Mouse (Mus musculus): Measurements from ENCODE around the gene Ccdc149. TPM values are rescaled to one million over a fixed set of nuclear protein-coding genes. Genes with fewer than 3 reads are reported as not detected.

The Ccdc149 gene
- polyA plus RNA-seq, 1 experiment = not detected

DNA sequence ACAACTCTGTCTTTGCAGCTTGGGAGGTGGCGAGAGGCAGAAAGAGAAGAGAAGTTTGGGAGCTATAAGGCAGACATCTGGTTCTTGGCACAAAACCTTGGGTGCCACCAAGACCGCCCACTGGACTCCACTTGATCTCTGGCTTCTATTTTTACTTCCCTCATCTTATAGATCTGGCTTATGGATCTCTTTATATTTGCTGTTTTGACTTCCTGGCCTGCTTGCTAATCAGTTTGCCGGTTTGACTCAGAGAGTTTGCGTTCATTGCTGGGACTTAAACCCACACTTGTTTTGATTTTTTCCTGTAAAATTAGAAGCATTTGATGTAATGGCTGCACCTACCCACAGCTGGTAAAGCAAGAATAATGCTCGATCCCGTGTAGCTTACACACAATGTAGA, 100.4 kb downstream of the Ccdc149 start:
- Histone ChIP-seq H3ac (ENCODE audit: control insufficient read depth, insufficient read length) (no peak overlapping the region), H3K27me3 (ENCODE audit: control insufficient read depth, insufficient read depth, insufficient read length) (no peaks in the 10 kb centered on the region), H3K79me2 (ENCODE audit: control insufficient read depth, insufficient read depth) (no peaks in the 10 kb centered on the region), H3K4me3 (no peak overlapping the region), H3K36me3 (ENCODE audit: control insufficient read depth, insufficient read depth) (no peaks in the 10 kb centered on the region), H3K4me2 (ENCODE audit: low read depth) (no peak overlapping the region)
- no peak for TF ChIP-seq USF1 (IDR thresholded peaks at IDR 0.05; ENCODE audit: low read depth)
- no peak for TF ChIP-seq MYOD1 (IDR thresholded peaks at IDR 0.05; ENCODE audit: control insufficient read depth in 1 of 3, insufficient read length in 2 of 3, low read depth in 2 of 3)
- TF ChIP-seq SRF (IDR thresholded peaks at IDR 0.05; ENCODE audit: control insufficient read depth, insufficient read length, low read depth) = no peak
- no peak for TF ChIP-seq E2F4 (IDR thresholded peaks at IDR 0.05; ENCODE audit: insufficient read depth)
- TF ChIP-seq POLR2A (IDR thresholded peaks at IDR 0.05; ENCODE audit: insufficient read length, low read depth) = no peak
- no peak for TF ChIP-seq MYOG (IDR thresholded peaks at IDR 0.05; ENCODE audit: control insufficient read depth in 1 of 3, insufficient read depth in 1 of 3, insufficient read length in 2 of 3, low read depth in 2 of 3)
- TF ChIP-seq POLR2AphosphoS2 (IDR thresholded peaks at IDR 0.05; ENCODE audit: insufficient read length, low read depth) = no peak
- TF ChIP-seq CEBPB (IDR thresholded peaks at IDR 0.05; ENCODE audit: insufficient read depth, poor library complexity, severe bottlenecking) = no peak
- no peak for TF ChIP-seq TCF3 (IDR thresholded peaks at IDR 0.05; ENCODE audit: insufficient read length, low read depth)
- no peak for TF ChIP-seq MAX (IDR thresholded peaks at IDR 0.05; ENCODE audit: low read depth)
- no peak for TF ChIP-seq REST (IDR thresholded peaks at IDR 0.05; ENCODE audit: insufficient read depth, insufficient read length)
- TF ChIP-seq TCF12 (IDR thresholded peaks at IDR 0.05; ENCODE audit: insufficient read depth, poor library complexity, severe bottlenecking) = no peak

DNA sequence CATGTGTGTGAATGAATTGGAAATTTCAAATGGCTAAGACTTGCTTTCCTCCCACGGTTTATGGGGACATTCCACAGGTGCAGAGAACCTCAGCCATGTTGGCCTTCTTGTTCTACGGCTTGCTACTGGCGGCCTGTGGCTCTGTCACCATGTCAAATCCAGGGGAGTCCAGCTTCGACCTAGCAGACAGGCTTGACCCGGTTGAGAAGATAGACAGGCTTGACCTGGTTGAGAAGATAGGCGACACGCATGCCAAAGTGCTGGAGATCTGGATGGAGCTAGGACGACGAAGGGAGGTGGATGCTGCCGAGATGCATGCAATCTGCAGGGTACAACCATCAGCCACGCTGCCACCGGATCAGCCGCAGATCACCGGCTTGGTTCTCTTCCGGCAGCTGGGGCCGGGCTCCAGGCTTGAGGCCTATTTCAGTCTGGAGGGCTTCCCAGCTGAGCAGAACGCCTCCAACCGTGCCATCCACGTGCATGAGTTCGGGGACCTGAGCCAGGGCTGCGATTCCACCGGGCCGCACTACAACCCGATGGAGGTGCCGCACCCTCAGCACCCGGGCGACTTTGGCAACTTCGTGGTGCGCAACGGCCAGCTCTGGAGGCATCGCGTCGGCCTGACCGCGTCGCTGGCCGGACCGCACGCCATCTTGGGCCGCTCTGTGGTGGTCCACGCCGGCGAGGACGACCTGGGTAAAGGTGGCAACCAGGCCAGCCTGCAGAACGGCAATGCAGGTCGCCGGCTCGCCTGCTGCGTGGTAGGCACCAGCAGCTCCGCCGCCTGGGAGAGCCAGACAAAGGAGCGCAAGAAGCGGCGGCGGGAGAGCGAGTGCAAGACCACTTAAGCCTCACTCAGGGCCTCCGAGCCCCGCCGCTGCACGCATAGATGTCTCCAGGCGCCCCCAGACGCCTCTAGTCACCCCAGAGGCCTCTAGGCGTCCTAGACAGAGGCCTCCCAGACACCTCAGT, 103.2 kb downstream of the Ccdc149 start:
- H3K36me3 ChIP-seq (ENCODE audit: control insufficient read depth, insufficient read depth) = no peaks in the 10 kb centered on the region
- no peak overlapping the region for H3K4me3 ChIP-seq
- no peaks in the 10 kb centered on the region for H3K27me3 ChIP-seq (ENCODE audit: control insufficient read depth, insufficient read depth, insufficient read length)
- no peak overlapping the region for H3K4me2 ChIP-seq (ENCODE audit: low read depth)
- no peak overlapping the region for H3ac ChIP-seq (ENCODE audit: control insufficient read depth, insufficient read length)
- TF ChIP-seq CEBPB (IDR thresholded peaks at IDR 0.05; ENCODE audit: insufficient read depth, poor library complexity, severe bottlenecking) (no peak), SRF (IDR thresholded peaks at IDR 0.05; ENCODE audit: control insufficient read depth, insufficient read length, low read depth) (no peak)
- H3K79me2 ChIP-seq (ENCODE audit: control insufficient read depth, insufficient read depth) = no peaks in the 10 kb centered on the region

DNA sequence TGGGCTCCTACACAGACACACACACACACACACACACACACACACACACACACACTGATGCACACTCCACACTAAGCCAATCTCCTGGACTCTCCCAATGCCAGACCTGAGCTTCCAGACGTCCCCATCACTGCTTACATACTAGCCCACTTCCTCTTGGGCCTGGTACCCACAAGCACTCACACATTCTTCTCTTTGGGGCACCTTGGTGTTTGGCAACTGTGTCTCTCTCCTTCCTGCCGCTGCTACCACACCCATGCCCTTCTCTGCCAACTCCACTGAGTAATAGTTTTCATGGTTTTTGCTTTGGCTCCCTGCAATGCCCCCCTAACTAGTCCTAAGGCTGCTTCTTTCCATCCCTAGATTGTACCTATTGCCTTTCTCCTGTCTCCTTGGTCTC, 104.7 kb downstream of the Ccdc149 start:
- Histone ChIP-seq H3ac (ENCODE audit: control insufficient read depth, insufficient read length) (no peak overlapping the region), H3K36me3 (ENCODE audit: control insufficient read depth, insufficient read depth) (no peaks in the 10 kb centered on the region), H3K4me3 (no peak overlapping the region), H3K27me3 (ENCODE audit: control insufficient read depth, insufficient read depth, insufficient read length) (no peaks in the 10 kb centered on the region), H3K79me2 (ENCODE audit: control insufficient read depth, insufficient read depth) (no peaks in the 10 kb centered on the region), H3K4me2 (ENCODE audit: low read depth) (no peak overlapping the region)
- TF ChIP-seq USF1 (IDR thresholded peaks at IDR 0.05; ENCODE audit: low read depth) (no peak), REST (IDR thresholded peaks at IDR 0.05; ENCODE audit: insufficient read depth, insufficient read length) (no peak), E2F4 (IDR thresholded peaks at IDR 0.05; ENCODE audit: insufficient read depth) (no peak), TCF12 (IDR thresholded peaks at IDR 0.05; ENCODE audit: insufficient read depth, poor library complexity, severe bottlenecking) (no peak), MAX (IDR thresholded peaks at IDR 0.05; ENCODE audit: low read depth) (no peak), POLR2AphosphoS2 (IDR thresholded peaks at IDR 0.05; ENCODE audit: insufficient read length, low read depth) (no peak), POLR2A (IDR thresholded peaks at IDR 0.05; ENCODE audit: insufficient read length, low read depth) (no peak), SRF (IDR thresholded peaks at IDR 0.05; ENCODE audit: control insufficient read depth, insufficient read length, low read depth) (no peak), MYOG (IDR thresholded peaks at IDR 0.05; ENCODE audit: control insufficient read depth in 1 of 3, insufficient read depth in 1 of 3, insufficient read length in 2 of 3, low read depth in 2 of 3) (no peak), CEBPB (IDR thresholded peaks at IDR 0.05; ENCODE audit: insufficient read depth, poor library complexity, severe bottlenecking) (no peak)

DNA sequence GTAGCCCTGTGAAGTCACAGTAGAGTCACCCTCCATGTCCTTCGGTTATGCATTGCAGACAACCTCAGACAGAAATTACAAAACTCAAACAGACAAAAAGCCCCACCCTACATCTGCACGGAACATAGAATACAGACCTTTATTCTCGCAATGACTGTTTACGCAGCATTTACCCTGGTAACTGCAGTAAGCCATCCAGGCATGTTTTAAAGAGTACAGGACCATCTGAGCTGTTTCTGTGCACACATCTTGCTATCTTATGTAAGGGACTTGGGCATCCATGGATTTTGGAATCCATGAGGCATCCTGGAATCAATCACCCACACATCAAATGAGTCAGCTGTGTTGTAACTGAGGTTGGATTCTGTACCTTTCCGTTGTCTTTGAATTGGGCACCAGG, 105.4 kb downstream of the Ccdc149 start:
- H3K27me3 ChIP-seq (ENCODE audit: control insufficient read depth, insufficient read depth, insufficient read length) = no peaks in the 10 kb centered on the region
- H3K4me2 ChIP-seq (ENCODE audit: low read depth) = no peak overlapping the region
- no peak overlapping the region for H3ac ChIP-seq (ENCODE audit: control insufficient read depth, insufficient read length)
- H3K4me3 ChIP-seq = no peak overlapping the region
- no peaks in the 10 kb centered on the region for H3K36me3 ChIP-seq (ENCODE audit: control insufficient read depth, insufficient read depth)
- H3K79me2 ChIP-seq (ENCODE audit: control insufficient read depth, insufficient read depth) = no peaks in the 10 kb centered on the region
- TF ChIP-seq POLR2A (IDR thresholded peaks at IDR 0.05; ENCODE audit: insufficient read length, low read depth) (no peak), POLR2AphosphoS2 (IDR thresholded peaks at IDR 0.05; ENCODE audit: insufficient read length, low read depth) (no peak), REST (IDR thresholded peaks at IDR 0.05; ENCODE audit: insufficient read depth, insufficient read length) (no peak), MYOG (IDR thresholded peaks at IDR 0.05; ENCODE audit: control insufficient read depth in 1 of 3, insufficient read depth in 1 of 3, insufficient read length in 2 of 3, low read depth in 2 of 3) (no peak), MAX (IDR thresholded peaks at IDR 0.05; ENCODE audit: low read depth) (no peak), MYOD1 (IDR thresholded peaks at IDR 0.05; ENCODE audit: control insufficient read depth in 1 of 3, insufficient read length in 2 of 3, low read depth in 2 of 3) (no peak), SRF (IDR thresholded peaks at IDR 0.05; ENCODE audit: control insufficient read depth, insufficient read length, low read depth) (no peak), USF1 (IDR thresholded peaks at IDR 0.05; ENCODE audit: low read depth) (no peak), E2F4 (IDR thresholded peaks at IDR 0.05; ENCODE audit: insufficient read depth) (no peak), CEBPB (IDR thresholded peaks at IDR 0.05; ENCODE audit: insufficient read depth, poor library complexity, severe bottlenecking) (no peak), TCF3 (IDR thresholded peaks at IDR 0.05; ENCODE audit: insufficient read length, low read depth) (no peak), TCF12 (IDR thresholded peaks at IDR 0.05; ENCODE audit: insufficient read depth, poor library complexity, severe bottlenecking) (no peak)
